Mouse (Mus musculus) hindbrain, embryonic 12.5 days (tissue): ENCODE data around the gene Ccr5. TPM values are rescaled to one million over a fixed set of nuclear protein-coding genes. Genes with fewer than 3 reads are reported as not detected.
"Not testable (repeated sequence)": the region's sequence is repeated elsewhere in the genome, so short reads cannot be mapped to it uniquely, and the experiment has no call there.

Source experiments
- ATAC-seq: fragments of 200-750 bp; cut with Nextera tagmentation; 2 replicates; pipeline ENCODE4 v1.8.0; 2017; ENCODE audit warnings: moderate TSS enrichment; ENCODE audit not compliant: low FRiP score
- H3K27ac ChIP-seq: fragments of 300-500 bp; sonication (generic); 2 replicates; pipeline ENCODE4 v1.5.1; 2016; ENCODE audit warnings: mild to moderate bottlenecking
- H3K27me3 ChIP-seq: fragments of 300-500 bp; sonication (generic); 2 replicates; pipeline ENCODE4 v1.6.1; 2016; ENCODE audit warnings: mild to moderate bottlenecking
- H3K36me3 ChIP-seq: fragments of 300-500 bp; sonication (generic); 2 replicates; pipeline ENCODE4 v1.6.1; 2016; ENCODE audit warnings: mild to moderate bottlenecking
- H3K4me1 ChIP-seq: fragments of 300-500 bp; sonication (generic); 2 replicates; pipeline ENCODE4 v1.6.1; 2016
- H3K4me2 ChIP-seq: fragments of 300-500 bp; sonication (generic); replicated peaks from 2 replicates; pipeline ENCODE4 v1.6.1; 2016; ENCODE audit warnings: mild to moderate bottlenecking
- H3K4me3 ChIP-seq: fragments of 300-500 bp; sonication (generic); 2 replicates; pipeline ENCODE4 v1.5.1; 2016; ENCODE audit warnings: mild to moderate bottlenecking
- H3K9ac ChIP-seq: fragments of 300-500 bp; sonication (generic); 2 replicates; pipeline ENCODE4 v1.6.1; 2016; ENCODE audit warnings: mild to moderate bottlenecking, moderate library complexity
- H3K9me3 ChIP-seq: fragments of 300-500 bp; sonication (generic); replicated peaks from 2 replicates; pipeline ENCODE4 v1.6.1; 2016; ENCODE audit warnings: mild to moderate bottlenecking
- WGBS: fragments of 180-500 bp; shearing (Covaris S2); methylation state at CpG from one replicate; pipeline ENCODE4 v1.1.7; 2016; 5-methylcytosine and 5-hydroxymethylcytosine counted together
- polyA plus RNA-seq: library from polyadenylated mRNA; unstranded; fragments of >200 nt; fragmentation: Nextera tagmentation; extraction: Ambion mirVana; gene quantifications from 2 replicates; pipeline ENCODE4 v1.2.1, GENCODE M21; 2016

Ccr5 gene
- polyA plus RNA-seq, 1 experiment from 2014 or later: 0.90 TPM

GRCm38 (mm10) chr9:124112591-124113239, 8.6 kb upstream of the Ccr5 start:
- H3K27ac ChIP-seq: no peak overlapping the region
- H3K4me2 ChIP-seq: no peak overlapping the region
- WGBS: 94% methylated on average over 1 of the region's 1 CpGs
- no peak overlapping the region for H3K9ac ChIP-seq
- no peaks in the 10 kb centered on the region for H3K9me3 ChIP-seq
- H3K4me3 ChIP-seq: no peak overlapping the region
- no peak for ATAC-seq
- H3K4me1 ChIP-seq: no peaks in the 10 kb centered on the region
- H3K27me3 ChIP-seq: no peaks in the 10 kb centered on the region
- no peaks in the 10 kb centered on the region for H3K36me3 ChIP-seq

GRCm38 (mm10) chr9:124113777-124114176, 7.6 kb upstream of the Ccr5 start:
- H3K4me2 ChIP-seq: no peak overlapping the region
- no peak overlapping the region for H3K9ac ChIP-seq
- no peak overlapping the region for H3K4me3 ChIP-seq
- no peak overlapping the region for H3K27ac ChIP-seq
- no peaks in the 10 kb centered on the region for H3K36me3 ChIP-seq
- 95% methylated on average over 1 of the region's 1 CpGs for WGBS
- H3K27me3 ChIP-seq: no peaks in the 10 kb centered on the region
- H3K4me1 ChIP-seq: no peaks in the 10 kb centered on the region
- no peaks in the 10 kb centered on the region for H3K9me3 ChIP-seq
- no peak for ATAC-seq

GRCm38 (mm10) chr9:124118489-124118888, 2.9 kb upstream of the Ccr5 start:
- Histone ChIP-seq H3K4me3 (no peak overlapping the region), H3K4me1 (no peaks in the 10 kb centered on the region), H3K36me3 (no peaks in the 10 kb centered on the region), H3K9me3 (no peaks in the 10 kb centered on the region), H3K27me3 (no peaks in the 10 kb centered on the region), H3K4me2 (no peak overlapping the region), H3K27ac (no peak overlapping the region), H3K9ac (no peak overlapping the region)
- 96% methylated on average over 1 of the region's 1 CpGs for WGBS
- ATAC-seq: no peak

- Histone ChIP-seq H3K4me2 (no peak overlapping the region), H3K27ac (no peak overlapping the region), H3K36me3 (no peaks in the 10 kb centered on the region), H3K4me1 (no peaks in the 10 kb centered on the region), H3K9ac (no peak overlapping the region), H3K27me3 (no peaks in the 10 kb centered on the region), H3K4me3 (no peak overlapping the region), H3K9me3 (no peaks in the 10 kb centered on the region)
- 83% methylated on average over 11 of the region's 11 CpGs for WGBS
- ATAC-seq: no peak
These were observed 4.2 kb downstream of the Ccr5 start for GRCm38 (mm10) chr9:124125576-124125975.

- H3K27ac ChIP-seq: no peak overlapping the region
- no peaks in the 10 kb centered on the region for H3K9me3 ChIP-seq
- 62% methylated on average over 5 of the region's 5 CpGs for WGBS
- no peak overlapping the region for H3K9ac ChIP-seq
- H3K4me2 ChIP-seq: no peak overlapping the region
- H3K27me3 ChIP-seq: no peaks in the 10 kb centered on the region
- no peak for ATAC-seq
- H3K36me3 ChIP-seq: no peaks in the 10 kb centered on the region
- no peak overlapping the region for H3K4me3 ChIP-seq
- H3K4me1 ChIP-seq: no peaks in the 10 kb centered on the region
These were observed 5.0 kb downstream of the Ccr5 start for GRCm38 (mm10) chr9:124126373-124126772.

GRCm38 (mm10) chr9:124127412-124127811, 6.1 kb downstream of the Ccr5 start:
- Histone ChIP-seq H3K4me2 (no peak overlapping the region), H3K9me3 (no peaks in the 10 kb centered on the region), H3K4me3 (no peak overlapping the region), H3K27ac (no peak overlapping the region), H3K27me3 (no peaks in the 10 kb centered on the region), H3K36me3 (no peaks in the 10 kb centered on the region), H3K9ac (no peak overlapping the region), H3K4me1 (no peaks in the 10 kb centered on the region)
- WGBS: 71% methylated on average over 4 of the region's 4 CpGs
- ATAC-seq: no peak

GRCm38 (mm10) chr9:124128379-124128778, 7.0 kb downstream of the Ccr5 start:
- WGBS: 0% methylated on average over 1 of the region's 1 CpGs
- Histone ChIP-seq H3K9ac (no peak overlapping the region), H3K4me3 (no peak overlapping the region), H3K36me3 (no peaks in the 10 kb centered on the region), H3K9me3 (no peaks in the 10 kb centered on the region), H3K27ac (no peak overlapping the region), H3K4me1 (no peaks in the 10 kb centered on the region), H3K4me2 (no peak overlapping the region), H3K27me3 (no peaks in the 10 kb centered on the region)
- ATAC-seq: no peak

- WGBS: 80% methylated on average over 2 of the region's 2 CpGs
- not testable (repeated sequence) for ATAC-seq
These were observed 11.6 kb downstream of the Ccr5 start for GRCm38 (mm10) chr9:124132899-124133298.

GRCm38 (mm10) chr9:124134919-124135318, 13.6 kb downstream of the Ccr5 start:
- H3K36me3 ChIP-seq, H3K4me3 ChIP-seq, H3K9me3 ChIP-seq, ATAC-seq, H3K27ac ChIP-seq, H3K9ac ChIP-seq, H3K4me2 ChIP-seq, H3K4me1 ChIP-seq, H3K27me3 ChIP-seq: not testable (repeated sequence)
- 89% methylated on average over 1 of the region's 1 CpGs for WGBS

More at GRCm38 (mm10) chr9:124132899-124133298, 11.6 kb downstream of the Ccr5 start:
- H3K4me2 ChIP-seq, H3K27me3 ChIP-seq, H3K4me1 ChIP-seq, H3K36me3 ChIP-seq, H3K27ac ChIP-seq, H3K4me3 ChIP-seq, H3K9me3 ChIP-seq, H3K9ac ChIP-seq: not testable (repeated sequence)

GRCm38 (mm10) chr9:124137619-124138018, 16.3 kb downstream of the Ccr5 start:
- Histone ChIP-seq H3K4me1 (no peaks in the 10 kb centered on the region), H3K4me2 (no peak overlapping the region), H3K27me3 (no peaks in the 10 kb centered on the region), H3K36me3 (no peaks in the 10 kb centered on the region), H3K4me3 (no peak overlapping the region), H3K27ac (no peak overlapping the region), H3K9me3 (no peaks in the 10 kb centered on the region), H3K9ac (no peak overlapping the region)
- WGBS: 74% methylated on average over 11 of the region's 11 CpGs
- no peak for ATAC-seq

- H3K27ac ChIP-seq: no peak overlapping the region
- no peaks in the 10 kb centered on the region for H3K36me3 ChIP-seq
- 61% methylated on average over 4 of the region's 4 CpGs for WGBS
- no peak overlapping the region for H3K4me3 ChIP-seq
- no peak overlapping the region for H3K4me2 ChIP-seq
- H3K27me3 ChIP-seq: no peaks in the 10 kb centered on the region
- H3K9me3 ChIP-seq: no peaks in the 10 kb centered on the region
- no peak for ATAC-seq
- no peaks in the 10 kb centered on the region for H3K4me1 ChIP-seq
- no peak overlapping the region for H3K9ac ChIP-seq
These were observed 16.9 kb downstream of the Ccr5 start for GRCm38 (mm10) chr9:124138055-124138775.

- ATAC-seq: no peak
- Histone ChIP-seq H3K9ac (no peak overlapping the region), H3K36me3 (no peaks in the 10 kb centered on the region), H3K4me3 (no peak overlapping the region), H3K27me3 (no peaks in the 10 kb centered on the region), H3K27ac (no peak overlapping the region), H3K4me2 (no peak overlapping the region), H3K9me3 (no peaks in the 10 kb centered on the region), H3K4me1 (no peaks in the 10 kb centered on the region)
- WGBS: 94% methylated on average over 1 of the region's 1 CpGs
These were observed 22.3 kb downstream of the Ccr5 start for GRCm38 (mm10) chr9:124143678-124144077.

- H3K36me3 ChIP-seq: no peaks in the 10 kb centered on the region
These were observed 25.0 kb downstream of the Ccr5 start for GRCm38 (mm10) chr9:124146307-124146706.

More at GRCm38 (mm10) chr9:124146307-124146706, 25.0 kb downstream of the Ccr5 start:
- ATAC-seq: no peak
- H3K4me3 ChIP-seq: no peak overlapping the region
- no peak overlapping the region for H3K9ac ChIP-seq
- H3K9me3 ChIP-seq: no peaks in the 10 kb centered on the region
- no peak overlapping the region for H3K4me2 ChIP-seq
- H3K27ac ChIP-seq: no peak overlapping the region
- no peaks in the 10 kb centered on the region for H3K27me3 ChIP-seq
- no peaks in the 10 kb centered on the region for H3K4me1 ChIP-seq
